Mouse (Mus musculus) intestine, embryonic 15.5 days (tissue): ENCODE results near the gene Wdr45b. TPM values are rescaled to one million over a fixed set of nuclear protein-coding genes. Genes with fewer than 3 reads are reported as not detected.
"Not testable (repeated sequence)": the region's sequence is repeated elsewhere in the genome, so short reads cannot be mapped to it uniquely, and the experiment has no call there.

Source experiments
- ATAC-seq: fragments of 200-750 bp; cut with Nextera tagmentation; 2 replicates; pipeline ENCODE4 v1.8.0; 2017; ENCODE audit warnings: moderate TSS enrichment, moderate library complexity
- H3K27ac ChIP-seq: fragments of 300-500 bp; sonication (generic); 2 replicates; pipeline ENCODE4 v1.5.1; 2015; ENCODE audit warnings: mild to moderate bottlenecking, inconsistent platforms
- H3K27me3 ChIP-seq: fragments of 300-500 bp; sonication (generic); replicated peaks from 2 replicates; pipeline ENCODE4 v1.6.1; 2015; ENCODE audit warnings: inconsistent platforms
- H3K36me3 ChIP-seq: fragments of 300-500 bp; sonication (generic); 2 replicates; pipeline ENCODE4 v1.6.1; 2015; ENCODE audit warnings: inconsistent platforms
- H3K4me1 ChIP-seq: fragments of 300-500 bp; sonication (generic); replicated peaks from 2 replicates; pipeline ENCODE4 v1.6.1; 2015; ENCODE audit warnings: inconsistent platforms
- H3K4me2 ChIP-seq: fragments of 300-500 bp; sonication (generic); replicated peaks from 2 replicates; pipeline ENCODE4 v1.6.1; 2015; ENCODE audit warnings: mild to moderate bottlenecking, inconsistent platforms
- H3K4me3 ChIP-seq: fragments of 300-500 bp; sonication (generic); replicated peaks from 2 replicates; pipeline ENCODE4 v1.5.1; 2015; ENCODE audit warnings: inconsistent platforms
- H3K9ac ChIP-seq: fragments of 300-500 bp; sonication (generic); 2 replicates; pipeline ENCODE4 v1.6.1; 2015; ENCODE audit warnings: inconsistent platforms
- H3K9me3 ChIP-seq: fragments of 300-500 bp; sonication (generic); 2 replicates; pipeline ENCODE4 v1.6.1; 2016; ENCODE audit warnings: inconsistent platforms
- WGBS: fragments of 180-500 bp; shearing (Covaris S2); methylation state at CpG from one replicate; pipeline ENCODE4 v1.1.7; 2015; 5-methylcytosine and 5-hydroxymethylcytosine counted together
- polyA plus RNA-seq: library from polyadenylated mRNA; unstranded; fragments of >200 nt; fragmentation: Nextera tagmentation; extraction: Ambion mirVana; gene quantifications from 2 replicates; pipeline ENCODE4 v1.2.1, GENCODE M21; 2015

Wdr45b gene
- polyA plus RNA-seq, 1 experiment from 2014 or later, result 79.5 TPM

- Histone ChIP-seq H3K4me2 (no peak overlapping the region), H3K36me3 (no peaks in the 10 kb centered on the region), H3K4me1 (no peaks in the 10 kb centered on the region), H3K9me3 (no peaks in the 10 kb centered on the region), H3K4me3 (no peak overlapping the region), H3K27me3 (no peaks in the 10 kb centered on the region), H3K9ac (no peak overlapping the region), H3K27ac (no peak overlapping the region)
- 32% methylated on average over 5 of the region's 5 CpGs for WGBS
- ATAC-seq, result no peak
These were observed 8.0 kb upstream of the Wdr45b start for GRCm38 (mm10) chr11:121362212-121362611.

- H3K4me2 ChIP-seq, result peak overlapping the region; percentile 65
- 2% methylated on average over 39 of the region's 41 CpGs for WGBS
- no peaks in the 10 kb centered on the region for H3K9me3 ChIP-seq
- no peaks in the 10 kb centered on the region for H3K36me3 ChIP-seq
- H3K9ac ChIP-seq, result peak overlapping the region; percentile 84
- no peaks in the 10 kb centered on the region for H3K27me3 ChIP-seq
- ATAC-seq, result no peak; the same call in 1 of the 2 replicates
- peaks cover 16% of the 10 kb centered on the region for H3K4me1 ChIP-seq
- peak overlapping the region; percentile 84 for H3K4me3 ChIP-seq
- peak overlapping the region; percentile 53 for H3K27ac ChIP-seq
These were observed 737 bp downstream of the Wdr45b start for GRCm38 (mm10) chr11:121353326-121354090.

- H3K4me1 ChIP-seq, result peaks cover 11% of the 10 kb centered on the region
- H3K4me3 ChIP-seq, H3K27me3 ChIP-seq, H3K9ac ChIP-seq, H3K9me3 ChIP-seq, ATAC-seq, H3K36me3 ChIP-seq, H3K27ac ChIP-seq, H3K4me2 ChIP-seq: not testable (repeated sequence)
- WGBS, result 80% methylated on average over 3 of the region's 3 CpGs
These were observed 5.5 kb downstream of the Wdr45b start for GRCm38 (mm10) chr11:121348727-121349126.

- no peak for ATAC-seq
- Histone ChIP-seq H3K4me2 (no peak overlapping the region), H3K27me3 (no peaks in the 10 kb centered on the region), H3K4me3 (no peak overlapping the region), H3K9me3 (no peaks in the 10 kb centered on the region), H3K27ac (no peak overlapping the region), H3K4me1 (peaks cover 8% of the 10 kb centered on the region), H3K9ac (no peak overlapping the region), H3K36me3 (0 out of 2 replicates have a peak, but pooled peaks cover 7% of the 10 kb centered on the region)
- 75% methylated on average over 2 of the region's 2 CpGs for WGBS
These were observed 6.1 kb downstream of the Wdr45b start for GRCm38 (mm10) chr11:121348166-121348565.

- H3K27ac ChIP-seq, result no peak overlapping the region
- no peak overlapping the region for H3K9ac ChIP-seq
- H3K4me1 ChIP-seq, result no peaks in the 10 kb centered on the region
- H3K4me2 ChIP-seq, result no peak overlapping the region
- ATAC-seq, result no peak
- no peaks in the 10 kb centered on the region for H3K27me3 ChIP-seq
- 90% methylated on average over 2 of the region's 2 CpGs for WGBS
- H3K36me3 ChIP-seq, result 0 out of 2 replicates have a peak, but pooled peaks cover 7% of the 10 kb centered on the region
- no peak overlapping the region for H3K4me3 ChIP-seq
- H3K9me3 ChIP-seq, result no peaks in the 10 kb centered on the region
These were observed 7.2 kb downstream of the Wdr45b start for GRCm38 (mm10) chr11:121347036-121347435.

GRCm38 (mm10) chr11:121342423-121342822 lies 11.8 kb downstream of the Wdr45b start:
- H3K27ac ChIP-seq, ATAC-seq, H3K4me1 ChIP-seq, H3K4me3 ChIP-seq, H3K36me3 ChIP-seq, H3K27me3 ChIP-seq, H3K9ac ChIP-seq, H3K9me3 ChIP-seq, H3K4me2 ChIP-seq: not testable (repeated sequence)
- no CpG with 5 or more reads among the region's 1 CpGs for WGBS

- H3K4me1 ChIP-seq, result no peaks in the 10 kb centered on the region
- H3K27ac ChIP-seq, result no peak overlapping the region
- H3K36me3 ChIP-seq, result peaks cover 5% of the 10 kb centered on the region
- no peaks in the 10 kb centered on the region for H3K9me3 ChIP-seq
- H3K4me2 ChIP-seq, result no peak overlapping the region
- no peaks in the 10 kb centered on the region for H3K27me3 ChIP-seq
- H3K4me3 ChIP-seq, result no peak overlapping the region
- WGBS, result 79% methylated on average over 1 of the region's 1 CpGs
- no peak overlapping the region for H3K9ac ChIP-seq
- ATAC-seq, result no peak
These were observed 14.0 kb downstream of the Wdr45b start for GRCm38 (mm10) chr11:121340287-121340686.

GRCm38 (mm10) chr11:121339647-121340046 lies 14.6 kb downstream of the Wdr45b start:
- Histone ChIP-seq H3K9me3 (no peaks in the 10 kb centered on the region), H3K9ac (no peak overlapping the region), H3K36me3 (peaks cover 7% of the 10 kb centered on the region), H3K4me1 (no peaks in the 10 kb centered on the region), H3K27ac (no peak overlapping the region), H3K4me3 (no peak overlapping the region), H3K4me2 (no peak overlapping the region), H3K27me3 (no peaks in the 10 kb centered on the region)
- no peak for ATAC-seq
- WGBS, result 96% methylated on average over 1 of the region's 1 CpGs

- Histone ChIP-seq H3K27me3 (no peaks in the 10 kb centered on the region), H3K9ac (no peak overlapping the region), H3K9me3 (no peaks in the 10 kb centered on the region), H3K36me3 (peaks cover 38% of the 10 kb centered on the region), H3K4me2 (no peak overlapping the region), H3K27ac (no peak overlapping the region), H3K4me3 (no peak overlapping the region), H3K4me1 (no peaks in the 10 kb centered on the region)
- 88% methylated on average over 3 of the region's 3 CpGs for WGBS
- ATAC-seq, result no peak
These were observed 22.6 kb downstream of the Wdr45b start for GRCm38 (mm10) chr11:121331641-121332040.

GRCm38 (mm10) chr11:121328619-121329018 lies 25.6 kb downstream of the Wdr45b start:
- no peaks in the 10 kb centered on the region for H3K4me1 ChIP-seq
- H3K27ac ChIP-seq, result no peak overlapping the region
- no peak overlapping the region for H3K9ac ChIP-seq
- peaks cover 22% of the 10 kb centered on the region for H3K36me3 ChIP-seq
- H3K4me2 ChIP-seq, result no peak overlapping the region
- no peak overlapping the region for H3K4me3 ChIP-seq
- no peak for ATAC-seq
- no peaks in the 10 kb centered on the region for H3K9me3 ChIP-seq
- no peaks in the 10 kb centered on the region for H3K27me3 ChIP-seq

- Histone ChIP-seq H3K9me3 (no peaks in the 10 kb centered on the region), H3K36me3 (peaks cover 22% of the 10 kb centered on the region), H3K4me2 (no peak overlapping the region), H3K27ac (no peak overlapping the region), H3K9ac (no peak overlapping the region), H3K27me3 (no peaks in the 10 kb centered on the region), H3K4me1 (no peaks in the 10 kb centered on the region), H3K4me3 (no peak overlapping the region)
- WGBS, result 92% methylated on average over 9 of the region's 9 CpGs
- ATAC-seq, result no peak
These were observed 26.0 kb downstream of the Wdr45b start for GRCm38 (mm10) chr11:121328206-121328605.

- no peak overlapping the region for H3K4me3 ChIP-seq
- H3K27me3 ChIP-seq, result no peaks in the 10 kb centered on the region
- 93% methylated on average over 5 of the region's 5 CpGs for WGBS
- H3K27ac ChIP-seq, result no peak overlapping the region
- peaks cover 17% of the 10 kb centered on the region for H3K36me3 ChIP-seq
- ATAC-seq, result no peak
- H3K9me3 ChIP-seq, result no peaks in the 10 kb centered on the region
- H3K4me2 ChIP-seq, result no peak overlapping the region
- no peaks in the 10 kb centered on the region for H3K4me1 ChIP-seq
- no peak overlapping the region for H3K9ac ChIP-seq
These were observed 27.6 kb downstream of the Wdr45b start for GRCm38 (mm10) chr11:121326681-121327080.

- Histone ChIP-seq H3K4me2 (no peak overlapping the region), H3K36me3 (peaks cover 17% of the 10 kb centered on the region), H3K4me3 (no peak overlapping the region), H3K4me1 (no peaks in the 10 kb centered on the region), H3K27ac (no peak overlapping the region), H3K27me3 (no peaks in the 10 kb centered on the region), H3K9ac (no peak overlapping the region), H3K9me3 (no peaks in the 10 kb centered on the region)
- ATAC-seq, result no peak
- WGBS, result 64% methylated on average over 1 of the region's 1 CpGs
These were observed 28.2 kb downstream of the Wdr45b start for GRCm38 (mm10) chr11:121326034-121326433.
